Mouse (Mus musculus): ENCODE data around the gene Dynll1.

DNA sequence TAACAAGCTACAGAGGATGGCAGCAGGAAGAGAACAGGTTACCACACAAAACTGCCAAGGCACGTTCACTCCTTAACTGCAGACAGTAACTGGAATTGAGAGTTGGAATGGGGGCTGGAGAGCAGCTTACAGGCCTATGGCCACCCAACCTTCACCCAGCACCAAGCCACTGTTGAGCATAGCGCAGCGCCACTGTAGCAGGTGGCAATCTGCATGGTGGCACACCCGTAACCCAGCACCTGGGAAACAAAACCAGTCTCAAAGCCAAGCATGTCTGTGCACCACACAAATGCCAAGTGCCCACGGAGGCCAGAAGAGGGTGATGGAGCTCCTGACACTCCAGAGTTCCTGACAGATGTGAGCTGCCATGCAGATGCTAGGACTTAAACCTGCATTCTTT lies 34.5 kb downstream of the Dynll1 start:
- TF ChIP-seq CTCF (IDR thresholded peaks at IDR 0.05; ENCODE audit: borderline replicate concordance, insufficient read depth, low read depth, low read length) (no peak), POLR2A (IDR thresholded peaks at IDR 0.05; ENCODE audit: borderline replicate concordance, insufficient read depth, low read length) (no peak)

All from cerebellum, adult 2 months (tissue).